Mouse (Mus musculus) megakaryocyte, embryonic 14.5 days (primary cell): ENCODE results near the gene Ryr1.

Source experiments
- FLI1 ChIP-seq: IDR thresholded peaks from 2 replicates; pipeline ENCODE4 v1.6.1; 2012; ENCODE audit warnings: low read length, inconsistent platforms, mixed read lengths
- GATA1 ChIP-seq: IDR thresholded peaks from 3 replicates; pipeline ENCODE4 v1.6.1; 2012; ENCODE audit warnings: mixed read lengths, low read length, inconsistent platforms, borderline replicate concordance

DNA sequence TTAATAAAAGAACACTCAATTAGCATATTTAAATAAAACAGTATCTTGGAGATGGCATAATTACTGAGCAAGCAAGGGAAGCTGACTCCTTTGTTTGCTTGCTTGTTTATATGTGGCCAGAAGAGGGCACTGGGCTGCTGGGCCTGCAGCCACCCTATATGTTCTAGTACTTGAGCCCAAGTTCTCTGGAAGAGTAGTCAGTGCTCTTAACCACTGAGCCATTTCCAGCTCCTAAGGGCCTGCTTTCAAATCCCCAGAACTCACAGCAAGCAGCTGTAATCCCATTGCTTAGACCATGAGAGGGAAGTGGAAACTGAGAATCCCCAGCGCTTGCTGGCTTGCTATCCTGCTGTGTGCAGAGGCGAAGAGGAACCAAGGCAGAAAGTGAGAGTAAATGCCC lies 3.7 kb upstream of the Ryr1 start:
- no peak for TF ChIP-seq GATA1
- no peak for TF ChIP-seq FLI1
